Mouse (Mus musculus): Measurements from ENCODE around the gene Ocln. TPM values are rescaled to one million over a fixed set of nuclear protein-coding genes. Genes with fewer than 3 reads are reported as not detected.

The Ocln gene
- total RNA-seq (2021) = 1 to 10 TPM in 1 of 2 experiments, under 1 TPM in 1; 0.51 to 1.1 TPM
- long read RNA-seq, experiment 1, partial matches to known transcripts = 0 of 1 reads
- long read RNA-seq, experiment 1, other reads (novel, unspliced or antisense) = 0 of 1 reads
- long read RNA-seq, experiment 2, full-length matches to known transcripts = 1 of 1 reads
- long read RNA-seq, experiment 2, partial matches to known transcripts = 0 of 1 reads
- long read RNA-seq, experiment 2, other reads (novel, unspliced or antisense) = 0 of 1 reads

DNA sequence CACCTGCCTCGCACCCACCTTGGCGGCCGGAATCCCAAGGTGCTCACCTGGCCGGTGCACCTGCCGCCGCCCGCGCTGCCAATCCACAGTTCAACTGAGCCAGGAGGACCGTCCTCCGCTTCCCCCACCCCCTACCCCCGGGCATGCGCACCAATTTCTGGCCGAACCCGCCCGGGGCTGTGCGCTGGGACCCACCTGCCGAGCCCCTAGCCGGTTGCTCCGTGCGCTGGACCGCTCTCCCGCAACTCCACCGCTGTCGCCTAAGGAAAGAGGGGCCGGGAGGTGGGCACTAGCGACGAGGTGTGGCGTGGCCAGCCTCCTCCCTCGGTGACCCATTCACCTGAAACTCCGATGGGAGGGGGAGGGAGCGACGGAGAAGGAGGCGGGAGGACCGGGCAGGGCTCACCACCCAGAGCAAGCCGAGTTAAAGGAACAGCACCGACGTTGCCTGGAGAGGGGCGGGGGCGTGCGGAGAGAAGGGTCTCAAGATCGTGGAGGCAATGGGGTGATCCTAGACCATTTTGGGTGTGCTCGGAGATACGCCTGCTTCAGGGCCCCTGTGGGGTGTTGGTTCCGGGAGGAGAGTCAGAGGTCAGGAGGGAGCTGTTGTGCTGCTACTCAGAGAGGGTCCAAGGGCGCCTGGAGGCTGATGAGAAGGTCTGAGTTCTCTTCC lies at the start of gene Ocln:
Ocln (minus strand) TSS at position 350 of the 673 bp plus-strand sequence.
- peak; percentile 6 to 13 for DNase-seq
- intact Hi-C loops (cut with DNase I) = no loop called here

GRCm38 (mm10) chr13:100601034-100601433 lies 48.5 kb upstream of the Ocln start:
- DNase-seq = no peak

GRCm38 (mm10) chr13:100600317-100600716 lies 47.8 kb upstream of the Ocln start:
- intact Hi-C loops (cut with DNase I) = no loop called here
- peak in 1 of 2 experiments; percentile 16 for DNase-seq

More at GRCm38 (mm10) chr13:100601034-100601433, 48.5 kb upstream of the Ocln start:
- intact Hi-C loops (cut with DNase I) = no loop called here

DNA sequence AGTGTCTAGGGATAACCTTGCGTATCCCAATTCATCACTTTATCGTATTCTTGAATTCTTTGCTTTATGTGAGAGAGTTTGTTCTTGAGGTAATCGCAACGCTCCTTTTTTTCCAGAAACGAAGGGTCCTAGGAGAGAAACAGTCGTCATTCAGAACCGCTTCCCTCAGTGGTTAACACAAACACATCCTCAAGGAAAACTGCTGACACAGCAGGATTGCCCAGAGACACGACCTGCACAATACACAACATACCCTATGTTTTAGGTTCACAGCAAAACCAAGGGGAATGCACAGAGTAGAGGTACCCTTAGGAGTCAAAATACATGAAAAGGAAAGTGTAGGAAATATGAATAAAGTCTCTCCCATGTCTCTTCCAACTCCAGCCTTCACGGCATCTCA lies 44.8 kb upstream of the Ocln start:
- intact Hi-C loops (cut with DNase I) = no loop called here

DNA sequence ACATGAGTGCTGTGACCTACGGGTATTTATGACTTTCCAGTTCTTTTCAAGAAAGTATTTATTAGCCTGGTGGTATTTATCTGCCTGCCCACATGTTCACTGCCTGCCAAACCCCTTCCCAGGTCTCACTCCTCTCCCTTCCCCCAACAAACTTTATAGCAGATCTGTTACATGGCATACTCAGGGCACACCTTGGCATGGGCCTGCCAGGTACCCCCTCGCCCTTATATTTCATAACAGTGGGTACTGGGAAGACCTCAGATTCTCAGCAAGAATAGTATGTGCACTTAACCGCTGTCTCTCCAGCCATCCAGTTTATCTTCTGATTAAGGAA lies 43.0 kb upstream of the Ocln start:
- no peak for DNase-seq
- intact Hi-C loops (cut with DNase I) = no loop called here

More for the DNA sequence above, 44.8 kb upstream of the Ocln start:
- DNase-seq = no peak

DNA sequence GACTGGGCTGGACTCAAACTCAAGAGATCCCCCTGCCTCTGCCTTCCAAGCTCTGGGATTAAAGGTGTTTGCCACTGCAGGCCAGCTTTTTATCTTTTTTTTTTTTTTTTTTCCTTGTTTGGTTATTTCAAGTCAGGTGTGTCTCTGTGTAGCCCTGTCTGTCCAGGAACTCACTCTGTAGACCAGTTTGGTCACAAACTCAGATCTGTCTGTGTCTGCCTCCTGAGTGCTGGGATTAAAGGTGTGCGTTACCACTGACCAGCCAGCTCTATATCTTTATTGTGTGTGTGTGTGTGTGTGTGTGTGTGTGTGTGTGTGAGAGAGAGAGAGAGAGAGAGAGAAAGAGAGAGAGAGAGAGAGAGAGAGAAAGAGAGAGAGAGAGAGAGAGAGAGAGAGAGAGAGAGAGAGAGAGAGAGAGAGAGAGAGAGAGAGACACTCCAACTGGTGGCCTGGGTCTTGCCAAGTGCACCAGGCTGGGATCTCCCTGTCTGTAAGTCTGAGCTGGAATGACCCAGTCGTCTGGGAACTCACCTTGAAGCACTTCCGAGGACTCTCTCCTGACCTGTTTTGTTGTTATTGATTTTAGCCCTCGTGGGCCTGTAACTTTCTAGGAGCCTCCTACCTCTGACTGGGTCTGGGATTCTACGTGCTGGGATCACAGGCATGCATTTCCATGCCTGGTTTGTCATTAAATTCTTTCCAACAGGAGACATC lies 42.5 kb upstream of the Ocln start:
- intact Hi-C loops (cut with DNase I) = no loop called here
- no peak for DNase-seq

DNA sequence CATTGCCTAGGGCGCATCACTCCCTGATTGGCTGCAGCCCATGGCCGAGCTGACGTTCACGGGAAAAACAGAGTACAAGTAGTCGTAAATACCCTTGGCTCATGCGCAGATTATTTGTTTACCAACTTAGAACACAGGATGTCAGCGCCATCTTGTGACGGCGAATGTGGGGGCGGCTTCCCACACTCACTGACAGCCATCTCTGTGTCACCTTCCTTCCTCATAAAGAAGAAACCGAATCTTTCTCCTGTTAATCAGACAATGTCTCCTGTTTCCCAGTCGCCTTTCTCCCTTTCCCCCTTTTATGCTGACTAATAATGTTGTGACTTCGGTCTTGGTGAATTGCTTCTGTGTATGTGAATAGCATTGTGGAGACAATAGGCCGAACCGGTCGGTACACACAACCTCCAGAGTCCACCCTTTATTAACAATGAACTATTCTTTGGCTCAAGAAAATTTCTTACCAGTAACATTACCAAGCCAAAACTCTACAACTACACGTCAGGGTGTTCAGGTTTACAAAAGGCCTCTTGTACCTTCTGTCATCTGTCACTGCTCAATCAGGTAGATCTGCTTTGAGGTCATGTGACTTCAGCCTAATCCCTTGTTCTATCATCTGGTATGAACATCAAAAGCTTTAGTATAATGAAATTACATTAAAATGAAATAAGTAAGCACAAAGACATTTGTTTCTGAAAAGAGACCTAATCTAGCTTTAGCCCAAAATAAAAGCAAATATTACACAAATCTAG lies 41.7 kb upstream of the Ocln start:
- intact Hi-C loops (cut with DNase I) = no loop called here
- DNase-seq = peak; percentile 27 to 37

- intact Hi-C loops (cut with DNase I) = no loop called here
Observed at GRCm38 (mm10) chr13:100588646-100589045, 36.1 kb upstream of the Ocln start.

DNA sequence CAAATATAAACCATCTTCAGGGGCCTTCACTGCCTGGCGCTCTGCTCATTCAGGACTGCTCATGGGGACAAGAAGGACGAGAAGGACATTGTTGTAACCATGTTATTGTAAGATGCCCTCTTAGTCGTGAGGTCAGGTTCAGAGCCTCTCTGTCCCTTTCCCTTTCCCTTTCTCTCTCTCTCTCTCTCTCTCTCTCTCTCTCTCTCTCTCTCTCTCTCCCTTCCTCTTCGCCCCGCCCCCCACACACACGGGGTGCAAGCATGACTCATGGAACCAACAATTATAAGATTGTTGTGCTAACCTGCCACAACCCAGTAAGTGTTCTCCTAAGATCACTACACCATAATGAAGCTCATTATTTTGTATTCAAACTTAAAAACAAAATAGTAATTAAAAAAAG lies 29.6 kb upstream of the Ocln start:
- no peak for DNase-seq
- intact Hi-C loops (cut with DNase I) = no loop called here

More at GRCm38 (mm10) chr13:100588646-100589045, 36.1 kb upstream of the Ocln start:
- DNase-seq = no peak

GRCm38 (mm10) chr13:100581701-100582100 lies 29.2 kb upstream of the Ocln start:
- peak in 1 of 2 experiments; percentile 7 for DNase-seq

DNA sequence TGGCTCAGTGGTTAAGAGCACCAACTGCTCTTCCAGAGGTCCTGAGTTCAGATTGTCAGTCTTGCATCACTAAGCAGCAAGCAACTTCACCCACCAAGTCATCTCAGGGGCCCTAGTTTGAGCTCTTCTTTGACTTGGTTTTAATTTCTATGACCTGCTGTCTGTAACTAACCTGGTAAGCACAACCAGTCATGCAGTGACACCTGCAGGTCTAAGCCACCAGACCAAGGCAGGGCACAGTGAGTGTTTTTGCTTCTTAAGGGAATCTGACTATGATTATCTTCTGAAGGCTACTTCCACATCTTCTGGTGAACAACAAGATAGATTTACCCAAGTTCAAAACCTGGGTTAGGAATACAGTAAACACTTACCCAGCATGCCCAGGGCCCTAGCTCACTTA lies 27.4 kb upstream of the Ocln start:
- intact Hi-C loops (cut with DNase I) = no loop called here
- no peak for DNase-seq

More at GRCm38 (mm10) chr13:100581701-100582100, 29.2 kb upstream of the Ocln start:
- intact Hi-C loops (cut with DNase I) = no loop called here

GRCm38 (mm10) chr13:100579220-100579619 lies 26.7 kb upstream of the Ocln start:
- intact Hi-C loops (cut with DNase I) = no loop called here
- no peak for DNase-seq

- DNase-seq = no peak
- intact Hi-C loops (cut with DNase I) = no loop called here
Observed at GRCm38 (mm10) chr13:100575950-100576349, 23.4 kb upstream of the Ocln start.

- intact Hi-C loops (cut with DNase I) = no loop called here
- no peak for DNase-seq
Observed at GRCm38 (mm10) chr13:100570713-100571112, 18.2 kb upstream of the Ocln start.

DNA sequence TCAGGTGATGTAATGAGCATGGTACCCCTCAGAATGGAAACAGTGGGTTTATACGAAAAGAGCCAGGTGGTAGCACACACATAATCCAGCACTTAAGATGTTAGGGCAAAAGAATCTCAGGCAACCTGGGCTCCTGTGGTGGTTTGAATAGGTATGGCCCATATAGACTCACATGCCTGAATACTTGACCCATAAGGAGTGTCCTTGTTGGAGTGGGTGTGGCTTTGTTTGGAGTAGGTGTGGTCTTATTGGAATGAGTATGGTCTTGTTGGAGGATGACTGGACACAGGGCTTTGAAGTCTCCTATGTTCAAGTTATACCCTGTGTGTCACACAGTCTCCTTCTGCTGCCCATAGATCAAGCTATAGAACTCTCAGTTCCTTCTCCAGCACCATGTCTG lies 15.8 kb upstream of the Ocln start:
- DNase-seq = no peak
- intact Hi-C loops (cut with DNase I) = no loop called here

GRCm38 (mm10) chr13:100559449-100559848 lies 6.9 kb upstream of the Ocln start:
- intact Hi-C loops (cut with DNase I) = no loop called here
- no peak for DNase-seq

DNA sequence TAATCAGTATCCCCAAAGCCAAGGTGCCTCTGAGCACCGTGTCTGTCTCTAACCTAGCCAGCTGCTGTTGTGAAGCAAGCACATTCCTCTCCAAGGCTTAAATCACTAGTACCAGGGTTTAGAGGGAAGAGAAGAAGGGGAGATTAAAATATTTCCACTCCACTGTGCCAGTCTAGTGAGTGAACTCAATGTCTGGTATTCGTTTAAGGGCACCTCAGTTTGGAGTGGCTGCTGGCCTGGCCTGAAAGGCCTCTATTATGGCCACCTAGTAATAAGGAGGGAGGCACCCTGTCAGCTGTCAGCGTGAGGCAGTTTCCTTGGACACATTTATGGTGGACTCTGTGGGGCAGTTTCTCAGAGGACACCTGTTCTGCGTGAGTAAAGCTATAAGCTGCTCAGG lies 4.5 kb upstream of the Ocln start:
- DNase-seq = no peak
- intact Hi-C loops (cut with DNase I) = no loop called here

- DNase-seq = no peak
- intact Hi-C loops (cut with DNase I) = no loop called here
Observed at GRCm38 (mm10) chr13:100553042-100553437, 522 bp upstream of the Ocln start.

DNA sequence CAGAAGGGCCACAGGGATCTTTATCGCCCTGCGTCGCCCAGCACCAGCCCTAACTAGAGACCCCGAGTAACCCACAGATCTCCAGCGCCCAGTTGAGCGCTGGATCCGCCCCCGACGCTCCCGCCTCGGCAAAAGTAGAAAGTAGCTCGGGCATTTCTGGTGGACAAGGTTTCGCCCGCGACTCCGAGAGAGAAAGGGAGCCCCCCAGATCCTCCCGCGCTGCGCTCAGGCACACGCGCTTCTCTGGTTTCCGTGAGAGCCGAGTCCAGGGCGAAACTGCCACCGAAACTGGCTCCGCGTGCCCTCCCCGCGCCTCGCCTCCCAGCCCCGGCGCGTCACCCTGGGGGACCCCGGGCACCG lies 529 bp downstream of the Ocln start:
- intact Hi-C loops (cut with DNase I) = no loop called here
- DNase-seq = no peak

- peak in 1 of 2 experiments; percentile 5 for DNase-seq
- intact Hi-C loops (cut with DNase I) = no loop called here
Observed at GRCm38 (mm10) chr13:100551371-100552008, 1.0 kb downstream of the Ocln start.

Data from heart, postnatal 14 days (tissue).